Mouse (Mus musculus) urinary bladder, adult 2 months (tissue): ENCODE measurements around the gene Upb1. TPM values are rescaled to one million over a fixed set of nuclear protein-coding genes. Genes with fewer than 3 reads are reported as not detected.
"Not testable (repeated sequence)": the region's sequence is repeated elsewhere in the genome, so short reads cannot be mapped to it uniquely, and the experiment has no call there.

Source experiments
- DNase-seq: peaks from one replicate; pipeline ENCODE4 v3.0.0; 2022; ENCODE audit warnings: low spot score
- polyA plus RNA-seq: library from polyadenylated mRNA; depleted of rRNA; stranded (reverse); fragments of >200 nt; gene quantifications from 2 replicates; pipeline ENCODE4 v1.2.3, GENCODE M21; 2012

Gene Upb1
- polyA plus RNA-seq, 1 experiment, result 1.0 TPM

- DNase-seq, result no peak
These were observed 50.3 kb downstream of the Upb1 start for GRCm38 (mm10) chr10:75451036-75451786.

- not testable (repeated sequence) for DNase-seq
These were observed 55.3 kb downstream of the Upb1 start for GRCm38 (mm10) chr10:75456061-75456831.

GRCm38 (mm10) chr10:75457852-75458251 is 56.9 kb downstream of the Upb1 start:
- DNase-seq, result no peak

- DNase-seq, result no peak
These were observed 57.4 kb downstream of the Upb1 start for GRCm38 (mm10) chr10:75458329-75458728.

- DNase-seq, result no peak
These were observed 61.8 kb downstream of the Upb1 start for GRCm38 (mm10) chr10:75462728-75463127.

- DNase-seq, result no peak
These were observed 65.1 kb downstream of the Upb1 start for GRCm38 (mm10) chr10:75465781-75466550.

GRCm38 (mm10) chr10:75473411-75473810 is 72.5 kb downstream of the Upb1 start:
- DNase-seq, result no peak

- no peak for DNase-seq
These were observed 73.7 kb downstream of the Upb1 start for GRCm38 (mm10) chr10:75474571-75474970.

GRCm38 (mm10) chr10:75475139-75475850 is 74.4 kb downstream of the Upb1 start:
- DNase-seq, result not testable (repeated sequence)

GRCm38 (mm10) chr10:75477034-75477433 is 76.1 kb downstream of the Upb1 start:
- no peak for DNase-seq

GRCm38 (mm10) chr10:75479955-75480354 is 79.0 kb downstream of the Upb1 start:
- DNase-seq, result no peak

GRCm38 (mm10) chr10:75481703-75482102 is 80.8 kb downstream of the Upb1 start:
- no peak for DNase-seq

- no peak for DNase-seq
These were observed 81.4 kb downstream of the Upb1 start for GRCm38 (mm10) chr10:75482271-75482670.

GRCm38 (mm10) chr10:75482919-75483483 is 82.1 kb downstream of the Upb1 start:
- no peak for DNase-seq

GRCm38 (mm10) chr10:75484066-75484465 is 83.2 kb downstream of the Upb1 start:
- DNase-seq, result no peak

GRCm38 (mm10) chr10:75484767-75485166 is 83.9 kb downstream of the Upb1 start:
- DNase-seq, result no peak

GRCm38 (mm10) chr10:75486086-75486979 is 85.4 kb downstream of the Upb1 start:
- no peak for DNase-seq

GRCm38 (mm10) chr10:75487131-75487530 is 86.2 kb downstream of the Upb1 start:
- DNase-seq, result no peak

- no peak for DNase-seq
These were observed 88.6 kb downstream of the Upb1 start for GRCm38 (mm10) chr10:75489522-75489921.

- no peak for DNase-seq
These were observed 89.8 kb downstream of the Upb1 start for GRCm38 (mm10) chr10:75490731-75491130.
